Mouse (Mus musculus) lung, embryonic 16.5 days (tissue): ENCODE data around the gene Abraxas2. TPM values are rescaled to one million over a fixed set of nuclear protein-coding genes. Genes with fewer than 3 reads are reported as not detected.

ENCODE experiments used
- ATAC-seq: fragments of 200-750 bp; cut with Nextera tagmentation; 2 replicates; pipeline ENCODE4 v1.8.0; 2017; ENCODE audit warnings: low read depth, mild to moderate bottlenecking, moderate library complexity
- H3K27ac ChIP-seq: fragments of 300-500 bp; sonication (generic); 2 replicates; pipeline ENCODE4 v1.5.1; 2014; ENCODE audit warnings: mild to moderate bottlenecking, control low read depth, low read length
- H3K27me3 ChIP-seq: fragments of 300-500 bp; sonication (generic); 2 replicates; pipeline ENCODE4 v1.6.1; 2014; ENCODE audit warnings: low read depth, low read length, mixed read lengths; ENCODE audit not compliant: control insufficient read depth, insufficient read depth
- H3K36me3 ChIP-seq: fragments of 300-500 bp; sonication (generic); 2 replicates; pipeline ENCODE4 v1.6.1; 2014; ENCODE audit warnings: low read length; ENCODE audit not compliant: control insufficient read depth, insufficient read depth
- H3K4me1 ChIP-seq: fragments of 300-500 bp; sonication (generic); replicated peaks from 2 replicates; pipeline ENCODE4 v1.6.1; 2014; ENCODE audit warnings: low read length, mixed read lengths; ENCODE audit not compliant: control insufficient read depth, insufficient read depth
- H3K4me2 ChIP-seq: fragments of 300-500 bp; sonication (generic); 2 replicates; pipeline ENCODE4 v1.6.1; 2014; ENCODE audit warnings: low read depth, low read length, control low read depth
- H3K4me3 ChIP-seq: fragments of 300-500 bp; sonication (generic); 2 replicates; pipeline ENCODE4 v1.5.1; 2014; ENCODE audit warnings: mild to moderate bottlenecking, low read length, control low read depth
- H3K9ac ChIP-seq: fragments of 300-500 bp; sonication (generic); 2 replicates; pipeline ENCODE4 v1.6.1; 2014; ENCODE audit warnings: low read length, control low read depth
- H3K9me3 ChIP-seq: fragments of 300-500 bp; sonication (generic); 2 replicates; pipeline ENCODE4 v1.6.1; 2016; ENCODE audit warnings: low read length; ENCODE audit not compliant: control insufficient read depth
- WGBS: fragments of 180-500 bp; shearing (Covaris S2); extraction: QIAGEN DNeasy Blood & Tissue Kit; methylation state at CpG from one replicate; pipeline ENCODE4 v1.1.7; 2014; 5-methylcytosine and 5-hydroxymethylcytosine counted together
- polyA plus RNA-seq: library from polyadenylated mRNA; unstranded; fragments of >200 nt; fragmentation: Nextera tagmentation; extraction: Ambion mirVana; gene quantifications from 2 replicates; pipeline ENCODE4 v1.2.1, GENCODE M21; 2015

Abraxas2 gene
- polyA plus RNA-seq, 1 experiment from 2014 or later, result 41.9 TPM

DNA sequence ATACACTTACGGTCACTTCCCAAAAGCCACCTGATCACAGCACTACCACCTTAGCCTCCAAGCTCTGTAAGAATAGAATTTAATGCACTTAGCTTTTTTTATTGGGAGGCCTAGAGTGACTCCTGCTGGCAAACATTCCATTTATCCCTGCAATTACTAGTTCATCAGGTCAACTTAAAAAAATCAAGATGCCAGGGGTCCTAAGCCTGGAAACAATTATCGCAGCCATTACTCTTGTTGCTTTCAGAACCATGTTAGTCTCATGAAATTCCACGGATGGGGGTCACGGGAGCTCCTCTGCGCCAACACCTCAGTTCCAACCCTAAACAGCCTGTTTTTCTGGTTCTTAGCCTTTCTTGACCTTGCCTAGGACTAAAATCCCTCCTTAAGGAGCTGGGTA lies 43.9 kb upstream of the Abraxas2 start:
- Histone ChIP-seq H3K4me3 (no peak overlapping the region), H3K4me2 (no peak overlapping the region), H3K9me3 (no peaks in the 10 kb centered on the region), H3K27ac (no peak overlapping the region), H3K36me3 (no peaks in the 10 kb centered on the region), H3K4me1 (peaks cover 22% of the 10 kb centered on the region), H3K9ac (no peak overlapping the region; the same call in 1 of the 2 replicates), H3K27me3 (no peaks in the 10 kb centered on the region)
- WGBS, result 62% methylated on average over 5 of the region's 5 CpGs
- ATAC-seq, result no peak

DNA sequence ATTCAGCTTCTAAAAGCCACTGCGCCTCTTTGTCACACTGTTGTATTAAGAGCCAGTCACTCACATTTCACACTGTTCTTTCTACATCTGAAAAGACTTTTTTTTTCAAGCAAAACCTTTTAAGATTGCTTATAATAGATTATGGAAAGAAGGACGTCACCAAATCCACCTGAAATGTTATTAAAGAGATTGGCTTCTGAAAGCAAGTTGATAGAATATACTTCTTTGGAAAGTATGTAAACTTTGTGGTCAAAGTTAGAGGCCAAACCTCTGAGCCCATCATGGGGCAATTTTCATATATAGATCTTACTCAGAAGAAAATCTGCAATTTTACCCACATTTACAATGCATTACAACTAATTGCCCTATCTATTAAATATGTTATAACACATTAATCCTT lies 42.5 kb upstream of the Abraxas2 start:
- no peaks in the 10 kb centered on the region for H3K27me3 ChIP-seq

DNA sequence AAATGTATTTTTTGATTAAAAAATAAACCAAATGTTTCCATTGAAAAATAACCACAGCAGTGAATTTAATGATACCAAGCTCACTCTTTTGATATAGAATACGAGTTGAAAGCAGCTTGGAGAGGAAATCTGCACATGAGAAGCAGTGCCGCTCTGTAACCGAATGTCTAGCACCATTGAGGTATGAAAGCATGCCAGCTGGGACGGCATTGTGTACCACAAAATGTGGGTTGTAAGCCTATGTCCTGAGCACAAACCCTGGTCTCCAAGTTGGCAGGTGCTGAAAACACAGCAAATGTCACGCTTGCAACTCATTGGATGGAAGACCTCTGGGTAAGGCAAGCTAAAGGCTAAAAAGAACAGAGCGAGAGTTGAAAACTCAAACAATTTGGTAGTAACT lies 42.0 kb upstream of the Abraxas2 start:
- Histone ChIP-seq H3K9me3 (no peaks in the 10 kb centered on the region), H3K27me3 (no peaks in the 10 kb centered on the region), H3K27ac (no peak overlapping the region), H3K36me3 (no peaks in the 10 kb centered on the region), H3K4me3 (no peak overlapping the region), H3K4me2 (no peak overlapping the region), H3K9ac (no peak overlapping the region), H3K4me1 (peaks cover 9% of the 10 kb centered on the region)
- WGBS, result 95% methylated on average over 6 of the region's 6 CpGs
- no peak for ATAC-seq

More for the DNA sequence above, 42.5 kb upstream of the Abraxas2 start:
- H3K27ac ChIP-seq, result no peak overlapping the region
- no peak overlapping the region for H3K4me2 ChIP-seq
- H3K9ac ChIP-seq, result no peak overlapping the region
- H3K4me3 ChIP-seq, result no peak overlapping the region
- no peak for ATAC-seq
- H3K4me1 ChIP-seq, result peaks cover 9% of the 10 kb centered on the region
- no peaks in the 10 kb centered on the region for H3K36me3 ChIP-seq
- 81% methylated on average over 2 of the region's 2 CpGs for WGBS
- no peaks in the 10 kb centered on the region for H3K9me3 ChIP-seq

DNA sequence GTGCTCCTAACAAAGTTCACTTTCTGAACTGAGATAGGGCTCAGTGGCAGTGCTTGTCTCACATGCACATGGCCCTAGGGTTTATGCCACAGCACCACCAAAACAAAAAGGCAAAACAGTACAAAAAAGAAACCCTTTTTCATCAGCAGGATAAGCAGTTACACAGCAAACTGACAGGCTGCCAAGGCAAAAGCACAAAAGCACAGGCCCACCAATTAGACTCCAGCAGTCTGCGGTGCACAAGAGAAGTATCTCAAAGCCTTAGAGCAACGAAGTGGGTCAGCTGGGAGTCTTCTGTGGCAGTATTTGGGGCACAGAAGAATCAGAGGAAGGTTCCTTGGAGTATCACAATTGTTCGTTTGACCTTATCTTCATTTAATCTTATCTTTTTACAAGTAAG lies 38.3 kb upstream of the Abraxas2 start:
- WGBS, result 75% methylated on average over 3 of the region's 3 CpGs

DNA sequence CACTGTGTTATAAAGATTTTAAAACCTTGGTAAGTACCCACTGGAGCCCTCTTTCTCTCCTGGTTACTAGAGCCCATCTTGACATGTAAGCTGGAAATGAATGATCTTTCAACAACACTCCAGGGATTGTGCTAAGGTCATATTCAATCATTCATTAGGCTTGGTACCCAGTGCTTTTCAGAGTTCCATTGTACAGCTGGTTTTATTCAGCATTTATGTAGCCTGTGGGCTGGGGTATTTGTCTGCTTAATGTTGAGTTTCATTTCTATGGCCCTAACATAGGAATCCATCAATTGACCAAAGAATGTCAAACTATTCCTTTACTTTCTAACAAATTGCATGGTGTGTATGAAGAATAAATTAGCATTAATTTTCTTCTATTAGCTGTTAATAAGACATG lies 35.2 kb upstream of the Abraxas2 start:
- no peak overlapping the region for H3K9ac ChIP-seq
- H3K9me3 ChIP-seq, result no peaks in the 10 kb centered on the region
- H3K4me3 ChIP-seq, result no peak overlapping the region
- no peak for ATAC-seq
- no peak overlapping the region for H3K4me2 ChIP-seq
- H3K4me1 ChIP-seq, result no peaks in the 10 kb centered on the region
- H3K27ac ChIP-seq, result no peak overlapping the region
- H3K36me3 ChIP-seq, result peaks cover 7% of the 10 kb centered on the region
- no peaks in the 10 kb centered on the region for H3K27me3 ChIP-seq

More for the DNA sequence above, 38.3 kb upstream of the Abraxas2 start:
- no peak overlapping the region for H3K9ac ChIP-seq
- no peaks in the 10 kb centered on the region for H3K4me1 ChIP-seq
- no peak for ATAC-seq
- H3K9me3 ChIP-seq, result no peaks in the 10 kb centered on the region
- H3K4me2 ChIP-seq, result no peak overlapping the region
- no peak overlapping the region for H3K4me3 ChIP-seq
- H3K27me3 ChIP-seq, result no peaks in the 10 kb centered on the region
- no peak overlapping the region for H3K27ac ChIP-seq
- peaks cover 4% of the 10 kb centered on the region for H3K36me3 ChIP-seq

DNA sequence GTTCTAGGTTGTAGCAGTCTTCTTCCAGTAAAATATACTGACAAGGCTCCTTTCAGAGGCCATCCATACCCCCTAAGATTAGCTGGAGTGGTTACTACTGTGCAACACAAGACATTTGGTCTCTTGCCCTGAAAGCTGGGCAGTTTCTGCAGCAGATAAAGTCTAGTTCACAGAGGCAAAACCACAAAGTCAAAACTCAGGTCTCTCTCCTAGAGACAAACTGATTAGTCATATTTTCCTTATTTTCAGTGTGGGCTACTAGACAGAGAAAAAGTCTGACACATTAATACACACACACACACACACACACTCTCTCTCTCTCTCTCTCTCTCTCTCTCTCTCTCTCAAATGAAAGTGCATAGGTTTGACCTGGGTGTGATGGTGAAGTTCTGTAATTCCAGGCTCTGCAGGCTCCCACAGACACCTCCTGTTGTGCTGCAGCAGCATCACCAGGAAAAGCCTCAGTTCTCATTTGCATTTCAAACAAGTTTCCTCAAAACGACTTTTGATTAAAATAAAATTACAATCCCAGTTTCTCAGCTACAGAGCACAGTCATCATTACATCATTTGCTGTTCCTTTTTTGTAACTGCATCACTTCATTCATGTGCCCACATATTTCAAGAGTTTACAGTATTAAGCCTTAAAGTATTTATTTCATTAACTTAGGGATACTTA lies 34.5 kb upstream of the Abraxas2 start:
- no peak overlapping the region for H3K4me3 ChIP-seq
- H3K4me2 ChIP-seq, result no peak overlapping the region
- peaks cover 7% of the 10 kb centered on the region for H3K36me3 ChIP-seq
- H3K4me1 ChIP-seq, result no peaks in the 10 kb centered on the region
- 21% methylated on average over 1 of the region's 1 CpGs for WGBS
- no peak overlapping the region for H3K9ac ChIP-seq
- H3K27ac ChIP-seq, result no peak overlapping the region
- H3K9me3 ChIP-seq, result no peaks in the 10 kb centered on the region
- ATAC-seq, result no peak
- H3K27me3 ChIP-seq, result no peaks in the 10 kb centered on the region

DNA sequence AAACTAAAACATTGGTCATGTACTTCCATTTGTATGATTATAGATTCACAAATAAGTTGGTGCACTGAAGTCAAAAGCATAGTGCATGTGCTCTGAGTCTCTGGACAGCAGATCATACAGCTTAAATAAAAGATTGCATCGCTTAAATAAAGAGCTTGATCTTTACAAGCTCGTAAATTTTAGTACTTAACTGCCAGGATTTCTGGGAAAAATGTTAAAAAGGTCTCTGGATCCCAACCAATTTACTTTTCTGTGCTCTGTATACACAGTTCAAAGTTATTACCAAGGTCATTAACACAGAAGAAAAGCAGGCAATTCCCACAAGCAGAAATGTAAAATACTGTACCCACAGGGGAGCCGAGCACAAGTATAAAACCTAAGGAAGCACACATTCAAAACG lies 28.1 kb upstream of the Abraxas2 start:
- Histone ChIP-seq H3K4me1 (no peaks in the 10 kb centered on the region), H3K4me3 (no peak overlapping the region), H3K27ac (no peak overlapping the region), H3K9ac (no peak overlapping the region), H3K4me2 (no peak overlapping the region), H3K27me3 (no peaks in the 10 kb centered on the region), H3K9me3 (no peaks in the 10 kb centered on the region), H3K36me3 (peaks cover 15% of the 10 kb centered on the region)
- WGBS, result 84% methylated on average over 4 of the region's 4 CpGs
- ATAC-seq, result no peak

DNA sequence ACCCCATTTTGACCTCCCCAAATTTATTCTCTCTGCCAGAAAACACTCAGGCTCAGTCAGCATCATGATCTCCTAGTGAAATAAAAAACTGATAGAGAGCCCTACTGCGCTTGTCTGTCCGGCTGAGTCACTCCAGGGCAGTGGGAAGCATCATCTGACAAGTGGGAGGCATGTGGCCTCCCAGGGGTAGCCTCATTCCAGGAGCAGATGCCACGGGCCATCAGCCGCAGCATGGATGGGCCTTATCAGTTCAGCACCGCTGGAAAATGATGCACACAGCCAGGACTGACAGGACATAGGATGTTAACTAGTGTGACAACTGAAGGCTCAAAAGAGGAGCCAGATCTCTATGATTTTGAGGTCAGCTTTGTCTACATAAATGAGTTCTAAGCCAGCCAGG lies 17.7 kb upstream of the Abraxas2 start:
- 62% methylated on average over 5 of the region's 5 CpGs for WGBS
- no peak overlapping the region for H3K4me2 ChIP-seq
- no peaks in the 10 kb centered on the region for H3K4me1 ChIP-seq
- H3K9me3 ChIP-seq, result no peaks in the 10 kb centered on the region
- no peak overlapping the region for H3K4me3 ChIP-seq
- no peaks in the 10 kb centered on the region for H3K27me3 ChIP-seq
- H3K27ac ChIP-seq, result no peak overlapping the region
- peaks cover 6% of the 10 kb centered on the region; the same call in 1 of the 2 replicates for H3K36me3 ChIP-seq
- no peak overlapping the region for H3K9ac ChIP-seq
- no peak for ATAC-seq

DNA sequence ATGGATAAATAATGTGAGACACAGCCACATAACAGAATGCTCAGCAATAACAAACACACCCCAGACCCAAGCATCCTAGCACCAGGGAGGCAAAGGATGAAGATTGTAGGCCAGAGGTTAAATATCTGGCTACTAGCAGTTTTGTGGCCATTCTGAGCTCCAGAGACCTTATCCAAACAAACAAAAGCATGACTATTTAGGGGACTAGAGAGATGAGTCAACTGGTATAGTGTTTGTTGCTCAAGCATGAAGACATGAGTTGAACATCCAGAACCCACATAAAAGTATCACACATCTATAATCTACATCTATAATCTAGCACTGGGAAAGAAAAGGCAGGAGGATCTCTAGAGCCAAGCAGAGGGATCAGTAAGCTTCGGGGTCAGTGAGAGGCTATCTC lies 16.6 kb upstream of the Abraxas2 start:
- Histone ChIP-seq H3K4me2 (no peak overlapping the region), H3K27me3 (no peaks in the 10 kb centered on the region), H3K4me1 (no peaks in the 10 kb centered on the region), H3K4me3 (no peak overlapping the region), H3K9ac (no peak overlapping the region), H3K27ac (no peak overlapping the region), H3K9me3 (no peaks in the 10 kb centered on the region), H3K36me3 (peaks cover 8% of the 10 kb centered on the region; the same call in 1 of the 2 replicates)
- 88% methylated on average over 1 of the region's 1 CpGs for whole genome bisulfite sequencing
- no peak for ATAC-seq

DNA sequence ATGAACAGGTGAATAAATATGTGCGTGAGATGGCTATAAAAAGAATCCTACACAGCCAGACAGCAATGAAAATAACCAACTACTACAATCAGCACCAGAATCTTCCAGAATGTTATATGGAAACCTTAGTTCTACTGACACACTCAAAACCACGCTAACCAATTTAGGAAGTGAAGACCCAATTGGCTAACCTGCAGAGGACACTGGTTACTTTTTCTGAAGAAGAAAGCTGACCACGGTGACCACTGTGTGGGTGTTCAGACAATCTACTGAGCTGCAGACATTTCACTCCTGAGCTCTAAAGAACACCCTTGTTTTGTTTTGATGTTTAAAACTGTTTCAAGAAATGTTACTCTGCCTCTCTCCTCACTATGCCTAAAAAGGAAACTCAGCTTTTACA lies 15.9 kb upstream of the Abraxas2 start:
- H3K27me3 ChIP-seq, result no peaks in the 10 kb centered on the region
- H3K9me3 ChIP-seq, result no peaks in the 10 kb centered on the region
- no peak overlapping the region for H3K4me2 ChIP-seq
- no peak for ATAC-seq
- H3K36me3 ChIP-seq, result peaks cover 9% of the 10 kb centered on the region; the same call in 1 of the 2 replicates
- no peaks in the 10 kb centered on the region for H3K4me1 ChIP-seq
- no peak overlapping the region for H3K9ac ChIP-seq
- no peak overlapping the region for H3K4me3 ChIP-seq
- WGBS, result 93% methylated on average over 3 of the region's 3 CpGs
- no peak overlapping the region for H3K27ac ChIP-seq
